Mouse (Mus musculus): Measurements from ENCODE around the gene Tprgl.

The Tprgl gene

GRCm38 (mm10) chr4:154170021-154170420 lies 9.6 kb upstream of the Tprgl start:
- in situ Hi-C loops (cut with MboI; ENCODE audit: low pct_unique_long_range_greater_than_20kb in 1 of 2, low sequenced_read_pairs in 2 of 2, unreplicated experiment in 1 of 2): no loop called here

- in situ Hi-C loops (cut with MboI; ENCODE audit: low pct_unique_long_range_greater_than_20kb in 1 of 2, low sequenced_read_pairs in 2 of 2, unreplicated experiment in 1 of 2): loop anchor here in 1 of 2 experiments (5.0 kb wide), 1 partner anchor 40 kb away; no protein-coding TSS in a partner anchor
Measured at GRCm38 (mm10) chr4:154167053-154167452, 6.6 kb upstream of the Tprgl start.

GRCm38 (mm10) chr4:154163296-154163695 lies 2.8 kb upstream of the Tprgl start:
- in situ Hi-C loops (cut with MboI; ENCODE audit: low pct_unique_long_range_greater_than_20kb in 1 of 2, low sequenced_read_pairs in 2 of 2, unreplicated experiment in 1 of 2): no loop called here

DNA sequence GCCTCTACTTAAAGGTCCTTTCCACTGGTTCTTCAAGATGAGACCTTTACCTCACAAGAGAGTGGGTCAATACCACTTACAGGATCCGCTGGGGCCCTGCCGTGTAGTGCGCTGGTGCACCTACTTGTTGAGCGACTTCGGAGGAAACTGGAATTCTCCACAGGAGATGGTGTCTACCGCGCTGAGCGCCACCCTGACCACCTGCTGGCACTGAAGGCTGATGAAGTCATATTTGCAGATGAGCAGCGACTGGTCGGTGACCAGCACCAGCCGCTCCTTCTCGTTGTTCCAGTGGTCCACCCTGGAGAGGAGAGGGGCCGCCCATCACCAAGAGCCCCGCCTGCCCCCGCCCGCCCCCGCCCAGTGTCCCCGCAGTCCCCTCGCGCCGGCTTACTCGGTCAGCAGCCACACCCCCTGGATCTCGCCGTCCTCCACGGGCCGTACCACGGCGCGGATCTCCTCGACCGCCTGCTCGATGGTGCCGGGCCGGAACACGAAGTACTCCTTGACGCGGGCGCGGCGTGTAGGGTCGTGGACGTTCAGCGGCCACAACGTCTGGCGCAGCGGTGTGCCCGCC lies 417 bp downstream of the Tprgl start:
- in situ Hi-C loops (cut with MboI; ENCODE audit: low pct_unique_long_range_greater_than_20kb in 1 of 2, low sequenced_read_pairs in 2 of 2, unreplicated experiment in 1 of 2): no loop called here

DNA sequence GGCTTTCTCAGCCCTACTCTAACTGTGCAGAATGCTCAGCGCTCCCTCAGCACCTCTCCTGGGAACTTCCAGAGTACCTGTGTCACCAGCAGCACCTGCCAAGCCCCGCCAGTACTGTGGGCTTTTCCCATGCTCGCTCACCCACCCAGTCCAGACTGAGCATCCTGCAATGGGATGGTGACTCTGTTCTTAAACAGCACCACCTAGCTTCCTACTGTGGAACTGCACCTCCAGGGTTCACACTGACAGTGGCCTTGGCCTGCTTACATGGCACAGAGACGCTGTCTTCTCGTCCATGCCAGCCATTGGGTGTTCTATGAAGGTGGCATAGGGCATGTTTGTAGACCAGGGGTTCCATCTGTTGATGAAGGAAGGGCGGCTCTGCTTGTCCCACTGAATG lies 1.5 kb downstream of the Tprgl start:
- in situ Hi-C loops (cut with MboI; ENCODE audit: low pct_unique_long_range_greater_than_20kb in 1 of 2, low sequenced_read_pairs in 2 of 2, unreplicated experiment in 1 of 2): no loop called here

DNA sequence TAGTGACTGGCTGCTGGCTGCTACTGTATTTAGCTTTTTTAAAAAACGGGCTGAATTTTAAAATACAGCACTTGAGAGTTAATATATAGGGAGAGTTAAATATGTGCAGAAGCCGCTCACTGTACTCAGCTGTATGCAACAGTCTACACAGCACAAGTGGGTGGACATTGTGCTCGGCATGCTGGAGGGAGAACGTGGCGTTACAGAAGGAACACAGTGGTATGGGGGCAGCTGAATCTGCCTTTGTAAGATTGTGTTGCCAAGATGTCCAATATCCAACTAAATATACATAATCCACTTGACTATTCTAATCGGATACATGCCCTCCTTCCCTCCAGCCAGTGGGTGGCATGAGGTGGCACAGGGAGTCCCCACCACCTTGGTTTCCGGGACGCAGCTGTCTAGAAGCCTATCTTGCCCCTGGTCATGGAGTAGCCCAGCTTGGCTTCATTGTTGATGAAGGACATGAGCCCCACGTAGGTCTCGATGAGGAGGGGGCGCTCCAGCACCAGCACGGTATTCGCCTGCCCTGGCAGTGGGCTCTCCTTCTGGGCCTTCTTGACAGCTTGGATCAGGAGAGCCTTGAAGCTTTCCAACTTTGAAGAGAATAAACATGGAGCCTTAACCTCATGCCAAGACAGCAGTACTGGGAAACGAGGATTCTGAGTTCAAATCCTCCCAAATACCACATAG lies 2.4 kb downstream of the Tprgl start:
- in situ Hi-C loops (cut with MboI; ENCODE audit: low pct_unique_long_range_greater_than_20kb in 1 of 2, low sequenced_read_pairs in 2 of 2, unreplicated experiment in 1 of 2): no loop called here

DNA sequence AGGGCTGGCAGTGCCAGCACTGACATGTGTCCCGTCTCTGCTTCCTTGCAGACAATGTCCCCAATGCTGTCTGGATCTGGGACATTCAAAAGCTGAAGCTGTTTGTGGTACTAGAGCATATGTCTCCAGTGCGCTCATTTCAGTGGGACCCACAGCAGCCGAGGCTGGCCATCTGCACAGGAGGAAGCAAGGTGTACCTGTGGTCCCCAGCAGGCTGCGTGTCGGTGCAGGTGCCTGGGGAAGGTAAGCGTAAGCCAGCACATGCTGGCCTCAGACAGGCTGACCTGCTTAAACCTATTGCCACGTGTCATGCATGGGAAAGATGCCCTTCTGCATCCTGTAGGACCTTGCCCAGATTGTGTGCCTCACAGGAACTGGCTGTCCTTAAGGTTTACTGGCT lies 4.4 kb downstream of the Tprgl start:
- in situ Hi-C loops (cut with MboI; ENCODE audit: low pct_unique_long_range_greater_than_20kb in 1 of 2, low sequenced_read_pairs in 2 of 2, unreplicated experiment in 1 of 2): no loop called here

DNA sequence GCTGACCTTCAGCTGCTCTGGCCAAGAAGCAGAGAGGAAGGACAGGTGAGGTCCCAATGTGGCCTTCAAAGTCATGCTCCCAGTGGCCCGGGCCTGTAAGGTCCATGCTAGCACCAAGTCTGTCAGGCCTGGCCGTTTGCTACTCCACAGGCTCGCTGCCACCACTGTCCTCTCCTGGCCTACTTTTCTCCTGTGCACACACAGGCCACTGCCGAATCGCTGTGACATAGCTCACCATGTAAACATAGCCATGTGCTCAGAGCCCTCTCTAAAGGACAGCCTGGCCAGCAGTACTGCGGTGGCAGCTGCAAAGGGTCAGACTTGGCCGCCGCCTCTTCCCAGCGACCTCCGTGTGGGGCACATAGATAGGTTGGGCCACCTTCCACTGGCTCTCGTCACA lies 6.4 kb downstream of the Tprgl start:
- in situ Hi-C loops (cut with MboI; ENCODE audit: low pct_unique_long_range_greater_than_20kb in 1 of 2, low sequenced_read_pairs in 2 of 2, unreplicated experiment in 1 of 2): no loop called here

GRCm38 (mm10) chr4:154146342-154146741 lies 14.1 kb downstream of the Tprgl start:
- in situ Hi-C loops (cut with MboI; ENCODE audit: low pct_unique_long_range_greater_than_20kb in 1 of 2, low sequenced_read_pairs in 2 of 2, unreplicated experiment in 1 of 2): no loop called here

DNA sequence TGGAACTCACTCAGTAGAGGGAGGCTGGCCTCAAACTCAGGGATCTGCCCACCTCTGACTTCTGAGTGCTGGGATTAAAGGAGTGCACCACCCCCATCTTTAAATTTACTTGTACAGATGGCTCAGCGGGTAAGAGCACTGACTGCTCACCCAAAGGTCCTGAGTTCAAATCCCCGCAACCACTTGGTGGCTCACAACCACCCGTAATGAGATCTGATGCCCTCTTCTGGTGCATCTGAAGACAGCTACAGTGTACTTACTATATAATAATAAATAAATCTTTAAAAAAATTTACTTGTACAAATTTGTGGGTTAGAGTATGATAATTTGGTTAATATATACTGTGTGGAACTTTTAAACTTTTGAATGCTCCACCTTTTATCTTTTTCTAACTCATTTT lies 15.8 kb downstream of the Tprgl start:
- in situ Hi-C loops (cut with MboI; ENCODE audit: low pct_unique_long_range_greater_than_20kb in 1 of 2, low sequenced_read_pairs in 2 of 2, unreplicated experiment in 1 of 2): no loop called here

DNA sequence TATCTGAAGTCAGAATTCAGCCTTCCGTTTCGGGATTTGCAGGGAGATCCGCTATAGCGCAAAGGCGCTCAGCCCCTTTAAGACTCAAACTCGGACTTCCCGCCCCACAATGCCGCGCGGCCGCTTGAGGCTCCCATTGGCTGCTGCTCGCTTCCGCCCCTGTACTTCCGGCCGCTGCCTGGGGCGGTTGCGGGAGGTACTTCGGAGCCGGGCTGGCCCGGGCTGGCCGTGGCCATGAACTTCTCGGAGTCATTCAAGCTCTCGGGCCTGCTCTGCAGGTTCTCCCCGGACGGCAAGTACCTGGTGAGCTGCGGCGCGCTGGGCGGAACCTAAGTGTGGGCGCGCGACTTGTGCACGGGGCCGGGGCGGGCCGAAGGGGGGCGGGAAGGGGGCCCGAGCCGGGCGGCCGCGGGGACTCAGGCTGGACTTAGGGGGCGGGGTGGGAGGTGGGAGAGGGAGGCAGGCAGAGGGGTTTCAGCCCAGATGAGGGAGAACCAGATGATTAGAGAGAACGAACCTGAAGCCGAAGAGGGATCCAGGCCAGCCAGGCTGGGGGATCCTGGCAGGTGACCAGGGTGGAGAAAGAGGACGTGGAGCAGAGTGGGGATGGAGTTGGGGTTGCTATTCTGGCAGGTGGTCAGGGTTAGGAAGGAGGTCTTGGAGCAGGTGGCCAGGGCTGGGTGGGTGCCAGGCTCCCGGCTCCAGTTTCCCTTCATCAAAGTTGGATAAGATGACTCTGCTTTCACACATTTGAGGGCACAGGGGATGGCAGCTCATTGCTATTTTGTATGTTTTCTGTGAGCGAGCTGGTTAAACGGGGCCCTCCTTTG lies 18.0 kb downstream of the Tprgl start, which contains the start of gene Wrap73:
Gene Wrap73, plus strand, starts transcription at position 162 of the 830 bp plus-strand sequence.
- in situ Hi-C loops (cut with MboI; ENCODE audit: low pct_unique_long_range_greater_than_20kb in 1 of 2, low sequenced_read_pairs in 2 of 2, unreplicated experiment in 1 of 2): no loop called here

DNA sequence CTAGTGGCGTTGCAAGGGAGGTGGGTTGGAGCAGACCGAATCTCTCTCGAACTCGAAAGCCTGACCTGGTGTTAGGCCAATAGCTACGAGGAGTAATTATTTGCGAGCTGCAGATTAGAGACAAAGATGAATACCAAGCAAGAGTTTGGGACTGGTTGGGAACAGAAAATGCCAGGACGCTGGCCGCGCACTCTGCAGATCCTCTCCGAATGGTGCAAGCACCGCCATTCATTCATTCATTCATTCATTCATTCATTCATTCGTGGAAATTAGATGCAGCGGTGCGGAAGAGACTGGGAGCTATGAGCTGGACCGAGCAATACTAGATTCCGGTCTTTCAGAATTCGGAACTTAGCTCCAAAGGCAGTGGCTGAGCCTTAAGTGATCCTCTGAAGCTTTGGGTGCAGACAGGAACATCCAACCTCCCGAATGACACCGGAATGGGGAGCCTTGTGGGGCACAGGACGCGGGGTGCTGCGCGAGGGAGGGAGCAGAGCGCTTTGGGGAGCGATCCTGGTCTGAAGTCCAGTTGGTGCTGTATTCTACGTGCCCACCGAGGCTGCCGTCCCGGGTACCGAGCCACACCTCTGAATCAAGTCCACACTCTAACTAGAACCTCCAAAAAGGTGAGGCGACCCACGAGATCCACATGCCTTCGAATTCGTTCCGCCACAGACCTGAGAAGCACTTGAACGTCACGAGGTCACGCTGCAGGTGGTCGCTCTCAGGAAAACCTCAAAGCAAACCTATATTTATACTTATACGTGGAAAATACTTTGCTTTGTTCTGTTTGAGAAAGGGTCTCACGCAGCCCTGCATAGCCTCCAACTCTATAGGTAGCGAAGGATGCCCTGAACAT lies 19.2 kb downstream of the Tprgl start:
- in situ Hi-C loops (cut with MboI; ENCODE audit: low pct_unique_long_range_greater_than_20kb in 1 of 2, low sequenced_read_pairs in 2 of 2, unreplicated experiment in 1 of 2): no loop called here

- in situ Hi-C loops (cut with MboI; ENCODE audit: low pct_unique_long_range_greater_than_20kb in 1 of 2, low sequenced_read_pairs in 2 of 2, unreplicated experiment in 1 of 2): no loop called here
Measured at GRCm38 (mm10) chr4:154140213-154141008, 20.1 kb downstream of the Tprgl start.

- in situ Hi-C loops (cut with MboI; ENCODE audit: low pct_unique_long_range_greater_than_20kb in 1 of 2, low sequenced_read_pairs in 2 of 2, unreplicated experiment in 1 of 2): no loop called here
Measured at GRCm38 (mm10) chr4:154140182-154140212, 20.5 kb downstream of the Tprgl start, which contains the start of gene Trp73. Trp73 (minus strand) TSS chr4:154140208.

- in situ Hi-C loops (cut with MboI; ENCODE audit: low pct_unique_long_range_greater_than_20kb in 1 of 2, low sequenced_read_pairs in 2 of 2, unreplicated experiment in 1 of 2): no loop called here
Measured at GRCm38 (mm10) chr4:154139671-154140181, 20.7 kb downstream of the Tprgl start.

- in situ Hi-C loops (cut with MboI; ENCODE audit: low pct_unique_long_range_greater_than_20kb in 1 of 2, low sequenced_read_pairs in 2 of 2, unreplicated experiment in 1 of 2): no loop called here
Measured at GRCm38 (mm10) chr4:154137139-154137538, 23.3 kb downstream of the Tprgl start.

GRCm38 (mm10) chr4:154134803-154135202 lies 25.7 kb downstream of the Tprgl start:
- in situ Hi-C loops (cut with MboI; ENCODE audit: low pct_unique_long_range_greater_than_20kb in 1 of 2, low sequenced_read_pairs in 2 of 2, unreplicated experiment in 1 of 2): no loop called here

DNA sequence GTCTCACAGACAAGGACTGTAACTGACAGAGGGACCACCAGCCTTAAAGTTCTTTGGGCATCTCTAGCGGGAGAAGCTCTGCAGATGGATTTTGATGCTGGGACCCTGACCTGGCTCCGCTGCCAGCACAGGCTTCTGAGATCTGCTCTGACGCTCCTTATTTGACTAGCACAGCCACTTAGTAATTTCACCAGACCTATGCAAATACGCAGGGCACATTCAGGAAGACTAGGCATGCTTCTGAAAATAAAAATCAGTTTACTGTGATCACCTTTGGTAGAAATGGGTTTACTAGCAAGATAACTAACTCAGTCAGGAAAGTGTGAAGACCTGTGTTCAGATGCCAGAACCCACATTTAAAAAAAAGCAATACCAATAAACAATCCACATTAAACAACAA lies 28.6 kb downstream of the Tprgl start:
- in situ Hi-C loops (cut with MboI; ENCODE audit: low pct_unique_long_range_greater_than_20kb in 1 of 2, low sequenced_read_pairs in 2 of 2, unreplicated experiment in 1 of 2): no loop called here

Measured in mouse embryonic stem cell (cell line).